Mouse (Mus musculus) urinary bladder, postnatal 25 days (tissue): ENCODE measurements around the gene Sox6.

Source experiments
- DNase-seq: peaks from one replicate; pipeline ENCODE4 v3.0.0; 2022; ENCODE audit warnings: low spot score

The Sox6 gene

GRCm38 (mm10) chr7:115550197-115550804 is 488.3 kb downstream of the Sox6 start:
- no peak for DNase-seq

GRCm38 (mm10) chr7:115549670-115550069 is 488.9 kb downstream of the Sox6 start:
- no peak for DNase-seq

- no peak for DNase-seq
These were observed 492.8 kb downstream of the Sox6 start for GRCm38 (mm10) chr7:115545585-115546374.

GRCm38 (mm10) chr7:115543596-115543995 is 495.0 kb downstream of the Sox6 start:
- DNase-seq = no peak

- no peak for DNase-seq
These were observed 498.3 kb downstream of the Sox6 start for GRCm38 (mm10) chr7:115540261-115540660.

- no peak for DNase-seq
These were observed 499.6 kb downstream of the Sox6 start for GRCm38 (mm10) chr7:115539003-115539402.

GRCm38 (mm10) chr7:115537636-115538035 is 501.0 kb downstream of the Sox6 start:
- no peak for DNase-seq

- no peak for DNase-seq
These were observed 502.1 kb downstream of the Sox6 start for GRCm38 (mm10) chr7:115536521-115536920.

- no peak for DNase-seq
These were observed 506.7 kb downstream of the Sox6 start for GRCm38 (mm10) chr7:115531875-115532274.

GRCm38 (mm10) chr7:115531217-115531616 is 507.4 kb downstream of the Sox6 start:
- no peak for DNase-seq

- DNase-seq = no peak
These were observed 520.9 kb downstream of the Sox6 start for GRCm38 (mm10) chr7:115517701-115518100.

- DNase-seq = no peak
These were observed 524.9 kb downstream of the Sox6 start for GRCm38 (mm10) chr7:115513681-115514080.

- no peak for DNase-seq
These were observed 526.8 kb downstream of the Sox6 start for GRCm38 (mm10) chr7:115511777-115512176.

- DNase-seq = no peak
These were observed 527.5 kb downstream of the Sox6 start for GRCm38 (mm10) chr7:115511091-115511490.

- DNase-seq = no peak
These were observed 528.6 kb downstream of the Sox6 start for GRCm38 (mm10) chr7:115510045-115510444.

GRCm38 (mm10) chr7:115506385-115506784 is 532.2 kb downstream of the Sox6 start:
- no peak for DNase-seq

GRCm38 (mm10) chr7:115501497-115501896 is 537.1 kb downstream of the Sox6 start:
- DNase-seq = no peak

GRCm38 (mm10) chr7:115500825-115501224 is 537.8 kb downstream of the Sox6 start:
- no peak for DNase-seq

GRCm38 (mm10) chr7:115500170-115500569 is 538.4 kb downstream of the Sox6 start:
- DNase-seq = no peak

GRCm38 (mm10) chr7:115491721-115492120 is 546.9 kb downstream of the Sox6 start:
- DNase-seq = no peak

- DNase-seq = no peak
These were observed 549.0 kb downstream of the Sox6 start for GRCm38 (mm10) chr7:115489608-115490007.

GRCm38 (mm10) chr7:115486431-115486830 is 552.2 kb downstream of the Sox6 start:
- no peak for DNase-seq

- DNase-seq = no peak
These were observed 552.8 kb downstream of the Sox6 start for GRCm38 (mm10) chr7:115485664-115486409.
